Mouse (Mus musculus): ENCODE data around the gene Rfx2. TPM values are rescaled to one million over a fixed set of nuclear protein-coding genes. Genes with fewer than 3 reads are reported as not detected.

Gene Rfx2
- polyA plus RNA-seq, 1 experiment from 2014 or later: 3.8 TPM

DNA sequence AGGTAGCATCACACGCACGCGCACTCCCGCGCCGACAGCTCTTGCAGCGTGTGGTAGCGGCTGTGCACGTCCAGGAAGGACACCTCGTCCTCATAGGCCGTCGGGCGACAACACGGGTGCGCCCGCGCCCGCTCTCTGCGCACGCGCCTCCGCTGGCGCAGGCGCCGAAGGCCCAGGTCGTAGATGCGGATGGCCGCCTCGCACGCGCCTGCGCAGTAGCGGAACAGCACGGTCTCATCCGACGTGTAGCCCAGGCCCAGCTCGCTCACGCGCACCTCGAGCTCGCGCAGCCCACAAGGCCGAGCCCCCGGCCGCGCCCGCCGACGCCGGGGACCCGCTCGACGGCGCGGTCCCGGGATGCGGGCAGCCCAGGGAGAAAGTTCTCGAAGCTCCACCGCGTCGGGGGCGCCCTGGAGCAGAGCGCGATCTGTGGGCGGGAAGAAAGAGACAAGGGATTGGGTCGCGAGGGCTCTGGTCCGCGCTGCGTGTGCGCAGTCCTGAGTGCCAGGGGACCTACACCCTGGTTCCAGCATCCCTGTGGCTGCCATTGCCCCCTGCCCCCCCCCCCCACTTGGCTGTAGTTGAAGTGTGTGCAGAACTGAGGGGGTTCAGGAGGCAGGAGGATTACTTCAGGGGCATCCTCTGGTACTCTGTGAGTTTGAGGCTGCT lies 79.3 kb downstream of the Rfx2 start:
- peaks cover 74% of the 10 kb centered on the region for H3K27me3 ChIP-seq (replicated peaks)
- H3K27ac ChIP-seq (ENCODE audit: poor library complexity, severe bottlenecking): no peak overlapping the region
- peak overlapping the region; percentile 30; the same call in 1 of the 2 replicates for H3K9ac ChIP-seq
- 17% methylated on average over 71 of the region's 71 CpGs for WGBS
- H3K4me1 ChIP-seq (replicated peaks): peaks cover 16% of the 10 kb centered on the region; the same call in 1 of the 2 replicates
- H3K36me3 ChIP-seq: no peaks in the 10 kb centered on the region
- ATAC-seq (ENCODE audit: insufficient number of reproducible peaks, low FRiP score): peak; percentile 77
- peak overlapping the region; percentile 42 for H3K4me3 ChIP-seq
- H3K9me3 ChIP-seq (replicated peaks): peaks cover 3% of the 10 kb centered on the region; the same call in 1 of the 2 replicates
- H3K4me2 ChIP-seq: peak overlapping the region; percentile 63

GRCm38 (mm10) chr17:56744173-56744572 lies 86.6 kb downstream of the Rfx2 start:
- H3K4me2 ChIP-seq: no peak overlapping the region
- no peak overlapping the region for H3K4me3 ChIP-seq
- no peak for ATAC-seq (ENCODE audit: insufficient number of reproducible peaks, low FRiP score)
- peaks cover 4% of the 10 kb centered on the region; the same call in 1 of the 2 replicates for H3K27me3 ChIP-seq (replicated peaks)
- H3K9me3 ChIP-seq (replicated peaks): 0 out of 2 replicates have a peak, but pooled peaks cover 3% of the 10 kb centered on the region
- H3K4me1 ChIP-seq (replicated peaks): peaks cover 16% of the 10 kb centered on the region
- H3K9ac ChIP-seq: no peak overlapping the region
- H3K36me3 ChIP-seq: no peaks in the 10 kb centered on the region
- no peak overlapping the region for H3K27ac ChIP-seq (ENCODE audit: poor library complexity, severe bottlenecking)
- 40% methylated on average over 5 of the region's 5 CpGs for WGBS

- Histone ChIP-seq H3K36me3 (no peaks in the 10 kb centered on the region), H3K9me3 (replicated peaks) (peaks cover 4% of the 10 kb centered on the region), H3K4me1 (replicated peaks) (peaks cover 13% of the 10 kb centered on the region), H3K4me2 (peak overlapping the region; percentile 28; the same call in 1 of the 2 replicates), H3K9ac (no peak overlapping the region), H3K27ac (ENCODE audit: poor library complexity, severe bottlenecking) (peak overlapping the region; percentile 48; the same call in 1 of the 2 replicates), H3K27me3 (replicated peaks) (peaks cover 10% of the 10 kb centered on the region; the same call in 1 of the 2 replicates), H3K4me3 (no peak overlapping the region)
- no peak for ATAC-seq (ENCODE audit: insufficient number of reproducible peaks, low FRiP score)
- WGBS: 55% methylated on average over 17 of the region's 17 CpGs
These were observed 90.0 kb downstream of the Rfx2 start for GRCm38 (mm10) chr17:56740788-56741160.

DNA sequence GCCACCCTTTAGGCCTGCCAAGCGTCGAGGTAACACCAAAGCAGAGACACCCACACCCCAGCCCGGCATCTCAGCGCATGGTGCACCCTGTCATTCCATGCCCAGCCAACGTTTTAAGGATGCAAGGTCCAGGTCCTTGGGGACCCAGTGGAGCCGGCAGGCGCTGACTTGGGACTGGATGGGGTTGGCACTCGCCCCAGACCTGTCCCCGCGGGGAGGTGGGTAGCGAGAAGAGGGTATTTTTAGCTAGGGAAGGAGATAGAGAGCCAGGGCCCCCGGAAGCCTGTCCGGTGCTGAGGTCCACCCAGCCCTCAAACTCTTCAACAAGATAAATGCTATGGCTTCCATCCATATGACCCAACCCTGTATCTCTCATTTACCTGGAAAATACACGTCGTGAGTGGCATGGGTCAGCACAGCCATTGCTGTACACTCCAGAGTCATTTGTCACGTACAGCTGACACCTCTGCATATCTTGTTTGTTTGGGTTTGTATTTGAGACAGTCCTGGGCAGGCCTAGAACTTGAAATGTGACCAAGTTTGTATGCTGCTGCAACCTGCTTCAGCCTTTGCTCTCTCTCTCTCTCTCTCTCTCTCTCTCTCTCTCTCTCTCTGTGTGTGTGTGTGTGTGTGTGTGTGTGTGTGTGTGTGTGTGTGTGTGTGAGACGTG lies 90.6 kb downstream of the Rfx2 start:
- ATAC-seq (ENCODE audit: insufficient number of reproducible peaks, low FRiP score): peak; percentile 54
- H3K4me2 ChIP-seq: peak overlapping the region; percentile 28; the same call in 1 of the 2 replicates

DNA sequence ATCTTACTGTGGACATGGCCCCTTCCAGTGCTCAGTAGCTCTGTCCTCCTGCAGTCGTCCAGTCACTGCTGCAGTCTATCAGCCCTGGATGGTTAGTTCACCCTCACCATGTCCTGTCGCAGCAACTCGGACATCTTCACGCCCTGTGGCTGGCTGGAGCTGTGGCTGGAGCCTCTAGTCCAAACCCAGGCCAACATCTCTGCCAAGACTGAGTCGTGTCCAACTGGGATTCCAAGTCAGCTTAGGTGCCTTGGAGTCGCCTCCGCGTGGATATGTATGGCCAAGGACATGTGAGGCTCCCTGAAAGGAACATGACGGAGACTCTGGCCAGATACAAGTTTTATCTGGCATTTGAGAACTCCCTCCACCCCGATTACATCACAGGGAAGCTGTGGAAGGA lies 92.6 kb downstream of the Rfx2 start:
- Histone ChIP-seq H3K4me3 (no peak overlapping the region), H3K9me3 (replicated peaks) (peaks cover 4% of the 10 kb centered on the region), H3K27me3 (replicated peaks) (peaks cover 32% of the 10 kb centered on the region), H3K9ac (no peak overlapping the region), H3K4me1 (replicated peaks) (peaks cover 13% of the 10 kb centered on the region), H3K4me2 (no peak overlapping the region), H3K36me3 (no peaks in the 10 kb centered on the region), H3K27ac (ENCODE audit: poor library complexity, severe bottlenecking) (no peak overlapping the region)
- ATAC-seq (ENCODE audit: insufficient number of reproducible peaks, low FRiP score): no peak
- 75% methylated on average over 10 of the region's 10 CpGs for WGBS

More for the DNA sequence above, 90.6 kb downstream of the Rfx2 start:
- no peak overlapping the region for H3K4me3 ChIP-seq
- H3K9ac ChIP-seq: no peak overlapping the region
- no peaks in the 10 kb centered on the region for H3K36me3 ChIP-seq
- H3K9me3 ChIP-seq (replicated peaks): peaks cover 4% of the 10 kb centered on the region
- peaks cover 13% of the 10 kb centered on the region for H3K4me1 ChIP-seq (replicated peaks)
- H3K27me3 ChIP-seq (replicated peaks): peaks cover 14% of the 10 kb centered on the region
- 47% methylated on average over 17 of the region's 17 CpGs for WGBS
- peak overlapping the region; percentile 48; the same call in 1 of the 2 replicates for H3K27ac ChIP-seq (ENCODE audit: poor library complexity, severe bottlenecking)

GRCm38 (mm10) chr17:56736534-56736933 lies 94.3 kb downstream of the Rfx2 start:
- no peak for ATAC-seq (ENCODE audit: insufficient number of reproducible peaks, low FRiP score)
- WGBS: 29% methylated on average over 8 of the region's 8 CpGs
- H3K4me1 ChIP-seq (replicated peaks): peaks cover 13% of the 10 kb centered on the region
- no peak overlapping the region for H3K27ac ChIP-seq (ENCODE audit: poor library complexity, severe bottlenecking)
- H3K4me3 ChIP-seq: no peak overlapping the region
- H3K27me3 ChIP-seq (replicated peaks): peaks cover 41% of the 10 kb centered on the region
- H3K4me2 ChIP-seq: no peak overlapping the region
- H3K9ac ChIP-seq: no peak overlapping the region
- H3K36me3 ChIP-seq: no peaks in the 10 kb centered on the region
- H3K9me3 ChIP-seq (replicated peaks): peaks cover 4% of the 10 kb centered on the region

GRCm38 (mm10) chr17:56729656-56730055 lies 101.2 kb downstream of the Rfx2 start:
- no peak for ATAC-seq (ENCODE audit: insufficient number of reproducible peaks, low FRiP score)
- no peak overlapping the region for H3K4me3 ChIP-seq
- H3K27ac ChIP-seq (ENCODE audit: poor library complexity, severe bottlenecking): no peak overlapping the region
- H3K36me3 ChIP-seq: peaks cover 7% of the 10 kb centered on the region; the same call in 1 of the 2 replicates
- H3K9me3 ChIP-seq (replicated peaks): peaks cover 4% of the 10 kb centered on the region; the same call in 1 of the 2 replicates
- peaks cover 32% of the 10 kb centered on the region for H3K27me3 ChIP-seq (replicated peaks)
- H3K4me2 ChIP-seq: no peak overlapping the region
- H3K4me1 ChIP-seq (replicated peaks): peaks cover 21% of the 10 kb centered on the region
- WGBS: 54% methylated on average over 2 of the region's 2 CpGs
- H3K9ac ChIP-seq: no peak overlapping the region

- 48% methylated on average over 6 of the region's 6 CpGs for WGBS
- peaks cover 11% of the 10 kb centered on the region for H3K36me3 ChIP-seq
- peaks cover 27% of the 10 kb centered on the region for H3K27me3 ChIP-seq (replicated peaks)
- H3K4me3 ChIP-seq: no peak overlapping the region
- no peak overlapping the region for H3K9ac ChIP-seq
- ATAC-seq (ENCODE audit: insufficient number of reproducible peaks, low FRiP score): no peak
- peaks cover 21% of the 10 kb centered on the region for H3K4me1 ChIP-seq (replicated peaks)
- no peak overlapping the region for H3K4me2 ChIP-seq
- H3K27ac ChIP-seq (ENCODE audit: poor library complexity, severe bottlenecking): no peak overlapping the region
- peaks cover 4% of the 10 kb centered on the region; the same call in 1 of the 2 replicates for H3K9me3 ChIP-seq (replicated peaks)
These were observed 101.7 kb downstream of the Rfx2 start for GRCm38 (mm10) chr17:56729151-56729550.

DNA sequence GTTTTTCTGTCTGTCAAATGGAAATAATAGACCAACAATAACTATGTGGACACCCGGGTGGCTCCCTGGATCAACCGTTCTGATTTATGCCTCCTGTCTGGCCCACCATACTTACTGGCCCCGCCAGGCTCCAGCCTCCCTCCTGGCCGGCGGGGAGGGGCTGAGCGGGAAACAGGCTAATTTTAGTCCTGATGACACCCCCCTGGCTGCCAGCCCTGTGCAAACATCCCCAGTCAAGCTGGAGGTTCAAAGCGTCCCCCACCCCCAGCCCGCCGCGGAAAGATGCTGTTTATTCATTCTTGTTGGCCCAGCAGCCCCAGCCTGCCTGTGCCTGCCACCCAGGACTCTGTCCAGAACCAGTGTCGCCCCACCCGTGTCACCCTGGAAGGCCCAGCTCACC lies 102.7 kb downstream of the Rfx2 start:
- Histone ChIP-seq H3K9ac (no peak overlapping the region), H3K9me3 (replicated peaks) (peaks cover 4% of the 10 kb centered on the region; the same call in 1 of the 2 replicates), H3K4me1 (replicated peaks) (peaks cover 25% of the 10 kb centered on the region), H3K4me3 (no peak overlapping the region), H3K27me3 (replicated peaks) (peaks cover 18% of the 10 kb centered on the region), H3K4me2 (peak overlapping the region; percentile 47), H3K27ac (ENCODE audit: poor library complexity, severe bottlenecking) (no peak overlapping the region), H3K36me3 (peaks cover 21% of the 10 kb centered on the region)
- WGBS: 10% methylated on average over 12 of the region's 12 CpGs
- peak; percentile 47; the same call in 1 of the 2 replicates for ATAC-seq (ENCODE audit: insufficient number of reproducible peaks, low FRiP score)

DNA sequence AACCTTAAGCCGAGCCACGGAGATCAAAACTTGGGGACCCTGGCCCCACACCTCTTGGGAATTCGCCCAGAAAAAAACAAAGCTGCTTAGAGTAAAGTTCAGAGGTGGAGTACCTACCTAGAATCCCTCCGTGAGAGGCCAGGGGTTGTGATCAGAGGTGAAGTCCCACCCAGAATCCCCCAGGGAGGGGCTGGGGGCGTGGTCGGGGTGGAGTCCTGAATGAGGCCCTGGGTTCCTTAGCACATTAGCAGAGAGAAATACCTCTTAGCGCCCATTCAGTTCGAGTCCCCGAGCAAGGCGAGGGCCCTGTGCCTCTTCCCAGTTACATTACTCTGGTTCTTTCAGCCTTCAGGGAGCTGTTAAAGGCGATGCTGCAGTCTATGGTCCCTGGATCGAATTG lies 103.2 kb downstream of the Rfx2 start:
- peak overlapping the region; percentile 47 for H3K4me2 ChIP-seq
- H3K9ac ChIP-seq: 0 out of 2 replicates have a peak overlapping the region, but pooled peaks have one; percentile 5
- H3K27me3 ChIP-seq (replicated peaks): peaks cover 16% of the 10 kb centered on the region; the same call in 1 of the 2 replicates
- ATAC-seq (ENCODE audit: insufficient number of reproducible peaks, low FRiP score): no peak
- peaks cover 26% of the 10 kb centered on the region for H3K36me3 ChIP-seq
- H3K9me3 ChIP-seq (replicated peaks): peaks cover 4% of the 10 kb centered on the region; the same call in 1 of the 2 replicates
- H3K4me1 ChIP-seq (replicated peaks): peaks cover 26% of the 10 kb centered on the region
- WGBS: 9% methylated on average over 12 of the region's 12 CpGs
- H3K4me3 ChIP-seq: no peak overlapping the region
- no peak overlapping the region for H3K27ac ChIP-seq (ENCODE audit: poor library complexity, severe bottlenecking)

- Histone ChIP-seq H3K36me3 (peaks cover 31% of the 10 kb centered on the region), H3K4me3 (no peak overlapping the region), H3K27ac (ENCODE audit: poor library complexity, severe bottlenecking) (no peak overlapping the region), H3K4me2 (peak overlapping the region; percentile 47; the same call in 1 of the 2 replicates), H3K4me1 (replicated peaks) (peaks cover 26% of the 10 kb centered on the region), H3K9me3 (replicated peaks) (peaks cover 4% of the 10 kb centered on the region; the same call in 1 of the 2 replicates), H3K9ac (0 out of 2 replicates have a peak overlapping the region, but pooled peaks have one; percentile 5), H3K27me3 (replicated peaks) (peaks cover 16% of the 10 kb centered on the region; the same call in 1 of the 2 replicates)
- 13% methylated on average over 7 of the region's 7 CpGs for WGBS
- ATAC-seq (ENCODE audit: insufficient number of reproducible peaks, low FRiP score): no peak
These were observed 103.7 kb downstream of the Rfx2 start for GRCm38 (mm10) chr17:56727029-56727649.

Data from heart, embryonic 12.5 days (tissue).